ENCODE assay signal across 8 mouse cellular contexts in genomic region chr3:53463765-53464114, GRCm38 (mm10). TPM values are rescaled to one million over a fixed set of nuclear protein-coding genes. Genes with fewer than 3 reads are reported as not detected.
DNase-seq lines count a peak whose midpoint lies in the region; ATAC-seq and TF ChIP-seq lines count a peak whose summit lies in the region.

No protein-coding gene starts in this region.

- peaks cover 17% of the 10 kb centered on the region; the same call in 1 of the 2 replicates for H3K4me1 ChIP-seq in kidney, adult 2 months (ENCODE audit: control insufficient read depth, insufficient read depth, low read length)
- H3K4me1 ChIP-seq in bone marrow macrophage, adult 2 months (ENCODE audit: control insufficient read depth, insufficient read depth, low read length) = peaks cover 24% of the 10 kb centered on the region
- peaks cover 40% of the 10 kb centered on the region for H3K4me1 ChIP-seq in hindbrain, embryonic 15.5 days (replicated peaks)
- H3K4me1 ChIP-seq in midbrain, embryonic 14.5 days (ENCODE audit: control insufficient read depth, insufficient read depth, low read length) = peaks cover 23% of the 10 kb centered on the region

- peak overlapping the region; percentile 91 for H3K4me3 ChIP-seq in kidney, adult 2 months (ENCODE audit: insufficient read depth, low read depth, low read length)
- H3K4me3 ChIP-seq in bone marrow macrophage, adult 2 months (ENCODE audit: insufficient read depth, low read length) = peak overlapping the region; percentile 79
- peak overlapping the region; percentile 91 for H3K4me3 ChIP-seq in hindbrain, embryonic 15.5 days
- peak overlapping the region; percentile 83 for H3K4me3 ChIP-seq in midbrain, embryonic 14.5 days (replicated peaks; ENCODE audit: low read depth, low read length)

- no peaks in the 10 kb centered on the region for H3K36me3 ChIP-seq in kidney, adult 2 months (ENCODE audit: control insufficient read depth, insufficient read depth, low read length)
- H3K36me3 ChIP-seq in hindbrain, embryonic 15.5 days = peaks cover 9% of the 10 kb centered on the region; the same call in 1 of the 2 replicates
- H3K36me3 ChIP-seq in midbrain, embryonic 14.5 days (ENCODE audit: control insufficient read depth, insufficient read depth, low read length) = peaks cover 16% of the 10 kb centered on the region

- H3K9ac ChIP-seq in hindbrain, embryonic 15.5 days = peak overlapping the region; percentile 80
- peak overlapping the region; percentile 88 for H3K9ac ChIP-seq in midbrain, embryonic 14.5 days (replicated peaks; ENCODE audit: low read length)

- 1% methylated on average over 35 of the region's 35 CpGs for WGBS in kidney, adult 2 months
- WGBS in hindbrain, embryonic 15.5 days = under 1% methylated on average over 35 of the region's 35 CpGs
- WGBS in midbrain, embryonic 14.5 days = under 1% methylated on average over 35 of the region's 35 CpGs

- TF ChIP-seq CTCF in kidney, adult 2 months (conservative IDR thresholded peaks at IDR 0.05; ENCODE audit: insufficient read depth, insufficient read length, low read depth, low read length) = no peak
- no peak for TF ChIP-seq CTCF in bone marrow macrophage, adult 2 months (IDR thresholded peaks at IDR 0.05; ENCODE audit: low read depth, low read length)

- peak overlapping the region; percentile 91 for H3K4me2 ChIP-seq in hindbrain, embryonic 15.5 days
- peak overlapping the region; percentile 83 for H3K4me2 ChIP-seq in midbrain, embryonic 14.5 days (ENCODE audit: low read length)

- intact Hi-C loops in gastrocnemius, postnatal 14 days (cut with DNase I; ENCODE audit: low total_unique reads) = no loop called here

- no peak for TF ChIP-seq POLR2A in kidney, adult 2 months (IDR thresholded peaks at IDR 0.05; ENCODE audit: low read depth, low read length)
- TF ChIP-seq POLR2A in bone marrow macrophage, adult 2 months (IDR thresholded peaks at IDR 0.05; ENCODE audit: borderline replicate concordance, low read depth, low read length) = no peak

- no peak for DNase-seq in kidney, adult 2 months
- DNase-seq in kidney, postnatal 10 days = no peak
- no peak for DNase-seq in midbrain, embryonic 14.5 days
- DNase-seq in right cerebral cortex, postnatal 10 days (ENCODE audit: low spot score in 2 of 2) = no peak
- no peak for DNase-seq in gastrocnemius, postnatal 14 days
- no peak for DNase-seq in ovary, postnatal 10 days (ENCODE audit: low spot score)

- peak; percentile 73 for ATAC-seq in hindbrain, embryonic 15.5 days (ENCODE audit: low FRiP score, low read depth)
- peak; percentile 70 for ATAC-seq in midbrain, embryonic 14.5 days (ENCODE audit: low FRiP score, low TSS enrichment)

- no peaks in the 10 kb centered on the region for H3K27me3 ChIP-seq in kidney, adult 2 months (replicated peaks; ENCODE audit: control insufficient read depth, insufficient read depth, low read length)
- no peaks in the 10 kb centered on the region for H3K27me3 ChIP-seq in hindbrain, embryonic 15.5 days
- H3K27me3 ChIP-seq in midbrain, embryonic 14.5 days (ENCODE audit: control insufficient read depth, insufficient read depth, low read length) = no peaks in the 10 kb centered on the region

- H3K27ac ChIP-seq in kidney, adult 2 months (ENCODE audit: insufficient read depth, low read depth, low read length) = peak overlapping the region; percentile 75
- peak overlapping the region; percentile 83 for H3K27ac ChIP-seq in bone marrow macrophage, adult 2 months (ENCODE audit: insufficient read depth, low read depth, low read length)
- peak overlapping the region; percentile 89 for H3K27ac ChIP-seq in hindbrain, embryonic 15.5 days (replicated peaks)
- peak overlapping the region; percentile 89 for H3K27ac ChIP-seq in midbrain, embryonic 14.5 days (replicated peaks; ENCODE audit: low read depth, low read length)

- H3K9me3 ChIP-seq in hindbrain, embryonic 15.5 days = no peaks in the 10 kb centered on the region
- H3K9me3 ChIP-seq in midbrain, embryonic 14.5 days (ENCODE audit: control insufficient read depth, low read length) = no peaks in the 10 kb centered on the region

RNA-seq across cellular contexts. Expression of gene Proser1, which starts 0.3 kb away (rescaled TPM):
- 14.8 and 15.3 TPM in 2 replicates for polyA plus RNA-seq in kidney, adult 2 months (2012; rRNA removed)
- polyA plus RNA-seq in bone marrow macrophage, adult 2 months (2012; ENCODE audit: insufficient read depth, insufficient read length, missing spikeins) = 20.9 and 21.5 TPM in 2 replicates
- polyA plus RNA-seq in hindbrain, embryonic 15.5 days (2015; fragmentation: Nextera tagmentation; extraction: Ambion mirVana) = 18.0 and 19.8 TPM in 2 replicates
- 20.9 and 21.8 TPM in 2 replicates for polyA plus RNA-seq in midbrain, embryonic 14.5 days (2014; fragmentation: Nextera tagmentation; extraction: Ambion mirVana)
- 1 to 10 TPM; 6.9 to 7.3 TPM for total RNA-seq in gastrocnemius, postnatal 14 days (2021)

RNA-seq across cellular contexts. Expression of gene Nhlrc3, which starts 0.6 kb away (rescaled TPM):
- 9.7 and 10.6 TPM in 2 replicates for polyA plus RNA-seq in kidney, adult 2 months (2012; rRNA removed)
- polyA plus RNA-seq in bone marrow macrophage, adult 2 months (2012; ENCODE audit: insufficient read depth, insufficient read length, missing spikeins) = 40.6 and 41.8 TPM in 2 replicates
- 8.6 and 8.8 TPM in 2 replicates for polyA plus RNA-seq in hindbrain, embryonic 15.5 days (2015; fragmentation: Nextera tagmentation; extraction: Ambion mirVana)
- polyA plus RNA-seq in midbrain, embryonic 14.5 days (2014; fragmentation: Nextera tagmentation; extraction: Ambion mirVana) = 7.9 and 10.0 TPM in 2 replicates
- 1 to 10 TPM; 2.5 to 4.2 TPM for total RNA-seq in gastrocnemius, postnatal 14 days (2021)

RNA-seq across cellular contexts. Expression of gene Stoml3, which starts 24.7 kb away (rescaled TPM):
- 0.03 TPM in 1 of 2 replicates, not detected in the other for polyA plus RNA-seq in kidney, adult 2 months (2012; rRNA removed)
- not detected in 2 replicates for polyA plus RNA-seq in bone marrow macrophage, adult 2 months (2012; ENCODE audit: insufficient read depth, insufficient read length, missing spikeins)
- polyA plus RNA-seq in hindbrain, embryonic 15.5 days (2015; fragmentation: Nextera tagmentation; extraction: Ambion mirVana) = 0.09 TPM in 1 of 2 replicates, not detected in the other
- not detected in 2 replicates for polyA plus RNA-seq in midbrain, embryonic 14.5 days (2014; fragmentation: Nextera tagmentation; extraction: Ambion mirVana)
- total RNA-seq in gastrocnemius, postnatal 14 days (2021) = not detected
